Mouse (Mus musculus): ENCODE measurements around the gene Cyp2f2. TPM values are rescaled to one million over a fixed set of nuclear protein-coding genes. Genes with fewer than 3 reads are reported as not detected.

Gene Cyp2f2
- total RNA-seq (2021): under 1 TPM; 0.34 to 0.39 TPM

GRCm38 (mm10) chr7:27119676-27120075, at the start of gene Cyp2f2:
Gene Cyp2f2, plus strand, starts transcription at chr7:27119909.
- intact Hi-C loops (cut with DNase I): no loop called here
- no peak for DNase-seq (ENCODE audit: extremely low spot score in 1 of 2, low spot score in 2 of 2)

- intact Hi-C loops (cut with DNase I): no loop called here
- DNase-seq (ENCODE audit: extremely low spot score in 1 of 2, low spot score in 2 of 2): no peak
These were observed 41.1 kb upstream of the Cyp2f2 start for GRCm38 (mm10) chr7:27078641-27079040.

- intact Hi-C loops (cut with DNase I): no loop called here
- no peak for DNase-seq (ENCODE audit: extremely low spot score in 1 of 2, low spot score in 2 of 2)
These were observed 38.1 kb upstream of the Cyp2f2 start for GRCm38 (mm10) chr7:27081625-27082024.

GRCm38 (mm10) chr7:27091039-27091438, 28.7 kb upstream of the Cyp2f2 start:
- no peak for DNase-seq (ENCODE audit: extremely low spot score in 1 of 2, low spot score in 2 of 2)
- intact Hi-C loops (cut with DNase I): no loop called here

GRCm38 (mm10) chr7:27092038-27092703, 27.5 kb upstream of the Cyp2f2 start:
- intact Hi-C loops (cut with DNase I): no loop called here
- no peak for DNase-seq (ENCODE audit: extremely low spot score in 1 of 2, low spot score in 2 of 2)

GRCm38 (mm10) chr7:27092882-27093281, 26.8 kb upstream of the Cyp2f2 start:
- intact Hi-C loops (cut with DNase I): no loop called here
- no peak for DNase-seq (ENCODE audit: extremely low spot score in 1 of 2, low spot score in 2 of 2)

- DNase-seq (ENCODE audit: extremely low spot score in 1 of 2, low spot score in 2 of 2): no peak
- intact Hi-C loops (cut with DNase I): no loop called here
These were observed 14.8 kb upstream of the Cyp2f2 start for GRCm38 (mm10) chr7:27104882-27105281.

- no peak for DNase-seq (ENCODE audit: extremely low spot score in 1 of 2, low spot score in 2 of 2)
These were observed 9.4 kb upstream of the Cyp2f2 start for GRCm38 (mm10) chr7:27110327-27110726.

GRCm38 (mm10) chr7:27111038-27111437, 8.7 kb upstream of the Cyp2f2 start:
- intact Hi-C loops (cut with DNase I): no loop called here
- DNase-seq (ENCODE audit: extremely low spot score in 1 of 2, low spot score in 2 of 2): no peak

More at GRCm38 (mm10) chr7:27110327-27110726, 9.4 kb upstream of the Cyp2f2 start:
- intact Hi-C loops (cut with DNase I): no loop called here

- intact Hi-C loops (cut with DNase I): no loop called here
- DNase-seq (ENCODE audit: extremely low spot score in 1 of 2, low spot score in 2 of 2): no peak
These were observed 7.7 kb upstream of the Cyp2f2 start for GRCm38 (mm10) chr7:27111987-27112386.

GRCm38 (mm10) chr7:27118033-27118511, 1.6 kb upstream of the Cyp2f2 start:
- no peak for DNase-seq (ENCODE audit: extremely low spot score in 1 of 2, low spot score in 2 of 2)
- intact Hi-C loops (cut with DNase I): no loop called here

- no peak for DNase-seq (ENCODE audit: extremely low spot score in 1 of 2, low spot score in 2 of 2)
- intact Hi-C loops (cut with DNase I): no loop called here
These were observed 4.7 kb downstream of the Cyp2f2 start for GRCm38 (mm10) chr7:27124305-27124832.

GRCm38 (mm10) chr7:27124969-27125368, 5.3 kb downstream of the Cyp2f2 start:
- no peak for DNase-seq (ENCODE audit: extremely low spot score in 1 of 2, low spot score in 2 of 2)
- intact Hi-C loops (cut with DNase I): no loop called here

GRCm38 (mm10) chr7:27128162-27128561, 8.5 kb downstream of the Cyp2f2 start:
- intact Hi-C loops (cut with DNase I): no loop called here
- DNase-seq (ENCODE audit: extremely low spot score in 1 of 2, low spot score in 2 of 2): peak; percentile 13 to 51

- DNase-seq (ENCODE audit: extremely low spot score in 1 of 2, low spot score in 2 of 2): no peak
- intact Hi-C loops (cut with DNase I): no loop called here
These were observed 9.2 kb downstream of the Cyp2f2 start for GRCm38 (mm10) chr7:27128946-27129345.

- no peak for DNase-seq (ENCODE audit: extremely low spot score in 1 of 2, low spot score in 2 of 2)
- intact Hi-C loops (cut with DNase I): loop anchor here (10.0 kb wide), 1 partner anchor 345 kb away; no protein-coding TSS in a partner anchor
These were observed 10.1 kb downstream of the Cyp2f2 start for GRCm38 (mm10) chr7:27129811-27130210.

- intact Hi-C loops (cut with DNase I): loop anchor here (10.0 kb wide), 1 partner anchor 346 kb away; no protein-coding TSS in a partner anchor
These were observed 11.0 kb downstream of the Cyp2f2 start for GRCm38 (mm10) chr7:27130521-27131370.

GRCm38 (mm10) chr7:27131387-27131786, 11.7 kb downstream of the Cyp2f2 start:
- intact Hi-C loops (cut with DNase I): loop anchor here (10.0 kb wide), 1 partner anchor 347 kb away; no protein-coding TSS in a partner anchor
- no peak for DNase-seq (ENCODE audit: extremely low spot score in 1 of 2, low spot score in 2 of 2)

More at GRCm38 (mm10) chr7:27130521-27131370, 11.0 kb downstream of the Cyp2f2 start:
- DNase-seq (ENCODE audit: extremely low spot score in 1 of 2, low spot score in 2 of 2): no peak

GRCm38 (mm10) chr7:27132588-27132987, 12.9 kb downstream of the Cyp2f2 start:
- intact Hi-C loops (cut with DNase I): loop anchor here (10.0 kb wide), 1 partner anchor 348 kb away; no protein-coding TSS in a partner anchor
- DNase-seq (ENCODE audit: extremely low spot score in 1 of 2, low spot score in 2 of 2): peak; percentile 28 to 69
